ENCODE assay signal across 7 mouse cellular contexts in the genomic region with DNA sequence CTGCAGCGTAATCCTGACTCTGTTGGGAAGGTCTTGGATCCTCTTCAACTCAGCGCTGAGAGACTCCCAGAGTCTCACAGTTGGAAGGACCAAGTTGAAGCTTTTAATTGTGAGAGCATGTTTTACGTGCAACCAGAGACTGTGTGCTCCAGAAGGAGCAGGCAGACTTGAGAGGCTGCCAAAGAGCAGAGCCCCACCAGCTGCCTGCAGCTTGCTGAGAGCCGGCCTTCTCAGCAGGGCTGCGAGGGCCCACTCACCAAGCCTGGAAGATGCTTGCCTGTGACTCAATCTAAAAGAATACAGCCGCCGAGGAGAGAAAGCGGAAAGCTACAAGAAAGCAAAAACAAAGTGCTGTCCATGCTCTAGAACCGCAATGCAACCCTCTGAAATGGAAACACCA. TPM values are rescaled to one million over a fixed set of nuclear protein-coding genes. Genes with fewer than 3 reads are reported as not detected.
A peak's percentile ranks its signal among the peaks of the same experiment; 100 is the strongest.
DNase-seq lines count a peak whose midpoint lies in the region; ATAC-seq and TF ChIP-seq lines count a peak whose summit lies in the region.

No protein-coding gene starts in this region.

- H3K9ac ChIP-seq in heart, embryonic 11.5 days (ENCODE audit: low read depth, low read length), result peak overlapping the region; percentile 52; the same call in 1 of the 2 replicates
- H3K9ac ChIP-seq in kidney, postnatal 0 days (ENCODE audit: low read depth, low read length), result no peak overlapping the region
- no peak overlapping the region for H3K9ac ChIP-seq in limb, embryonic 13.5 days

- no peaks in the 10 kb centered on the region for H3K27me3 ChIP-seq in heart, embryonic 11.5 days (ENCODE audit: control insufficient read depth, insufficient read depth, low read length)
- no peaks in the 10 kb centered on the region for H3K27me3 ChIP-seq in kidney, postnatal 0 days (ENCODE audit: insufficient read depth, low read length)
- no peaks in the 10 kb centered on the region for H3K27me3 ChIP-seq in limb, embryonic 13.5 days

- H3K9me3 ChIP-seq in heart, embryonic 11.5 days (replicated peaks; ENCODE audit: control insufficient read depth, low read length), result no peaks in the 10 kb centered on the region
- no peaks in the 10 kb centered on the region for H3K9me3 ChIP-seq in kidney, postnatal 0 days (replicated peaks; ENCODE audit: low read length)
- no peaks in the 10 kb centered on the region for H3K9me3 ChIP-seq in limb, embryonic 13.5 days

- H3K4me3 ChIP-seq in brown adipose tissue, adult 24 weeks (ENCODE audit: insufficient read depth, low read depth, low read length), result no peak overlapping the region
- no peak overlapping the region for H3K4me3 ChIP-seq in heart, embryonic 11.5 days (ENCODE audit: low read depth, low read length)
- no peak overlapping the region for H3K4me3 ChIP-seq in kidney, postnatal 0 days (replicated peaks; ENCODE audit: low read depth, low read length)
- H3K4me3 ChIP-seq in limb, embryonic 13.5 days, result no peak overlapping the region

- peak; percentile 35 to 48 for DNase-seq in cerebellum, postnatal 36 days
- peak; percentile 86 for DNase-seq in kidney, postnatal 0 days (ENCODE audit: low spot score)
- DNase-seq in right cerebral cortex, adult 18-20 months, result peak; percentile 92
- no peak for DNase-seq in spleen, postnatal 36 days (ENCODE audit: low spot score in 2 of 2)

- peaks cover 4% of the 10 kb centered on the region; the same call in 1 of the 2 replicates for H3K4me1 ChIP-seq in brown adipose tissue, adult 24 weeks (ENCODE audit: control insufficient read depth, insufficient read depth, insufficient read length, low read length)
- H3K4me1 ChIP-seq in heart, embryonic 11.5 days (ENCODE audit: control insufficient read depth, insufficient read depth, low read length), result peaks cover 5% of the 10 kb centered on the region; the same call in 1 of the 2 replicates
- no peaks in the 10 kb centered on the region for H3K4me1 ChIP-seq in kidney, postnatal 0 days (replicated peaks; ENCODE audit: insufficient read depth, low read length)
- H3K4me1 ChIP-seq in limb, embryonic 13.5 days, result peaks cover 32% of the 10 kb centered on the region

- no peaks in the 10 kb centered on the region for H3K36me3 ChIP-seq in heart, embryonic 11.5 days (ENCODE audit: control insufficient read depth, insufficient read depth, low read length)
- no peaks in the 10 kb centered on the region for H3K36me3 ChIP-seq in kidney, postnatal 0 days (ENCODE audit: insufficient read depth, low read length)
- no peaks in the 10 kb centered on the region for H3K36me3 ChIP-seq in limb, embryonic 13.5 days

- 0 out of 2 replicates have a peak, but pooled peaks have one; percentile 63 for ATAC-seq in heart, embryonic 11.5 days (replicated peaks; ENCODE audit: insufficient number of reproducible peaks, low FRiP score, low TSS enrichment)
- ATAC-seq in kidney, postnatal 0 days (replicated peaks; ENCODE audit: low FRiP score, low read depth), result peak; percentile 82
- ATAC-seq in limb, embryonic 13.5 days (ENCODE audit: low FRiP score, low read depth), result peak; percentile 92

- WGBS in heart, embryonic 11.5 days (ENCODE audit: insufficient replicate concordance), result 26% methylated on average over 9 of the region's 9 CpGs
- WGBS in kidney, postnatal 0 days, result 45% methylated on average over 9 of the region's 9 CpGs
- 23% methylated on average over 9 of the region's 9 CpGs for WGBS in limb, embryonic 13.5 days

- TF ChIP-seq CTCF in kidney, postnatal 0 days (IDR thresholded peaks at IDR 0.05; ENCODE audit: low read depth), result no peak

- H3K4me2 ChIP-seq in heart, embryonic 11.5 days, result peak overlapping the region; percentile 43
- H3K4me2 ChIP-seq in kidney, postnatal 0 days (ENCODE audit: low read length), result no peak overlapping the region
- H3K4me2 ChIP-seq in limb, embryonic 13.5 days (replicated peaks), result peak overlapping the region; percentile 34

- H3K27ac ChIP-seq in brown adipose tissue, adult 24 weeks (replicated peaks; ENCODE audit: low read depth, low read length), result peak overlapping the region; percentile 45; the same call in 1 of the 2 replicates
- H3K27ac ChIP-seq in heart, embryonic 11.5 days (ENCODE audit: low read depth, low read length), result peak overlapping the region; percentile 23
- H3K27ac ChIP-seq in kidney, postnatal 0 days, result peak overlapping the region; percentile 75
- H3K27ac ChIP-seq in limb, embryonic 13.5 days, result peak overlapping the region; percentile 82

RNA-seq across cellular contexts. Expression of a gene that starts 57.0 kb away (rescaled TPM):
- polyA plus RNA-seq in brown adipose tissue, adult 24 weeks (2012; ENCODE audit: insufficient read depth, insufficient read length, missing spikeins), result 35.4 and 58.9 TPM in 2 replicates
- polyA plus RNA-seq in heart, embryonic 11.5 days (2014; fragmentation: Nextera tagmentation; extraction: Ambion mirVana), result 91.8 and 120 TPM in 2 replicates
- polyA plus RNA-seq in kidney, postnatal 0 days (2015; fragmentation: Nextera tagmentation; extraction: Ambion mirVana), result 46.0 and 46.3 TPM in 2 replicates
- 55.3 and 62.0 TPM in 2 replicates for polyA plus RNA-seq in limb, embryonic 13.5 days (2015; fragmentation: Nextera tagmentation; extraction: Ambion mirVana)

Comparison
In these comparisons a context has a peak if more than half of its experiments do, and no peak if none do; other contexts are left out.
1. H3K27ac ChIP-seq: peak in every context shown above with its lines; median percentile 82 in limb, embryonic 13.5 days; 75 in kidney, postnatal 0 days; 45 in brown adipose tissue, adult 24 weeks; 23 in heart, embryonic 11.5 days.
2. DNase-seq: peak in cerebellum, postnatal 36 days (2 of 2), kidney, postnatal 0 days (single experiment) and right cerebral cortex, adult 18-20 months (single experiment); none in spleen, postnatal 36 days (0 of 2).
3. Peak in every context shown above with its lines, with median percentiles within 50 percentile points of each other: ATAC-seq.